Mouse (Mus musculus) neural tube, embryonic 12.5 days (tissue): ENCODE data around the gene Klra10. TPM values are rescaled to one million over a fixed set of nuclear protein-coding genes. Genes with fewer than 3 reads are reported as not detected.
"Not testable (repeated sequence)": the region's sequence is repeated elsewhere in the genome, so short reads cannot be mapped to it uniquely, and the experiment has no call there.

ENCODE experiments used
- ATAC-seq: fragments of 200-750 bp; cut with Nextera tagmentation; 2 replicates; pipeline ENCODE4 v1.8.0; 2017; ENCODE audit warnings: low read depth, mild to moderate bottlenecking, moderate TSS enrichment, moderate library complexity; ENCODE audit not compliant: low FRiP score
- H3K27ac ChIP-seq: fragments of 300-500 bp; sonication (generic); 2 replicates; pipeline ENCODE4 v1.5.1; 2016
- H3K27me3 ChIP-seq: fragments of 300-500 bp; sonication (generic); replicated peaks from 2 replicates; pipeline ENCODE4 v1.6.1; 2016; ENCODE audit warnings: mild to moderate bottlenecking
- H3K36me3 ChIP-seq: fragments of 300-500 bp; sonication (generic); 2 replicates; pipeline ENCODE4 v1.6.1; 2016; ENCODE audit warnings: mild to moderate bottlenecking
- H3K4me1 ChIP-seq: fragments of 300-500 bp; sonication (generic); 2 replicates; pipeline ENCODE4 v1.6.1; 2016
- H3K4me2 ChIP-seq: fragments of 300-500 bp; sonication (generic); replicated peaks from 2 replicates; pipeline ENCODE4 v1.6.1; 2016; ENCODE audit warnings: mild to moderate bottlenecking
- H3K4me3 ChIP-seq: fragments of 300-500 bp; sonication (generic); 2 replicates; pipeline ENCODE4 v1.5.1; 2016
- H3K9ac ChIP-seq: fragments of 300-500 bp; sonication (generic); 2 replicates; pipeline ENCODE4 v1.6.1; 2016; ENCODE audit warnings: mild to moderate bottlenecking
- H3K9me3 ChIP-seq: fragments of 300-500 bp; sonication (generic); 2 replicates; pipeline ENCODE4 v1.6.1; 2016; ENCODE audit warnings: mild to moderate bottlenecking
- WGBS: fragments of 180-500 bp; shearing (Covaris S2); methylation state at CpG from one replicate; pipeline ENCODE4 v1.1.7; 2016; 5-methylcytosine and 5-hydroxymethylcytosine counted together
- polyA plus RNA-seq: library from polyadenylated mRNA; unstranded; fragments of >200 nt; fragmentation: Nextera tagmentation; extraction: Ambion mirVana; gene quantifications from 2 replicates; pipeline ENCODE4 v1.2.1, GENCODE M21; 2016

The Klra10 gene
- polyA plus RNA-seq: not detected in 2 replicates

DNA sequence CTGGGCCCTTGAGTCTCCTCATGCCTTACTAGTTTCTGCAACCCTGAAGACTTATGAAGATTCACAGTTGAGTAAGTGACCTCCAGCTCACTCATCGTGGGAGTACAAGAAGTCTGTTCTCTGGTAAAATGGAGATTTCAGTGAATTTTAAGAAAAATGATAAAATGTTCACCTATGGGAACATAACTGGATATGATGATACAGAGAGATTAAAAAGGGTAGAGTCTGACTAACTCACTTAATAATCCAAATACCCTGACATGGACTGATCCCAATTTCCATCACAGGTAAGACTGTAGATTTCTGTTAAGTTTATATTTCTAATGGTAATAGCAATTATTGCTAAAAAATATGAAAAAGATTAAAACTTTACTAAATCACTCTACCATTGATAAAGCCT lies at the start of gene Klra10:
Klra10 (minus strand) TSS at position 101 of the 400 bp plus-strand sequence.
- not testable (repeated sequence) for H3K4me3 ChIP-seq, H3K4me1 ChIP-seq, H3K4me2 ChIP-seq, H3K27ac ChIP-seq, H3K27me3 ChIP-seq, ATAC-seq, H3K9me3 ChIP-seq, H3K9ac ChIP-seq, H3K36me3 ChIP-seq
- 78% methylated on average over 1 of the region's 1 CpGs for WGBS

DNA sequence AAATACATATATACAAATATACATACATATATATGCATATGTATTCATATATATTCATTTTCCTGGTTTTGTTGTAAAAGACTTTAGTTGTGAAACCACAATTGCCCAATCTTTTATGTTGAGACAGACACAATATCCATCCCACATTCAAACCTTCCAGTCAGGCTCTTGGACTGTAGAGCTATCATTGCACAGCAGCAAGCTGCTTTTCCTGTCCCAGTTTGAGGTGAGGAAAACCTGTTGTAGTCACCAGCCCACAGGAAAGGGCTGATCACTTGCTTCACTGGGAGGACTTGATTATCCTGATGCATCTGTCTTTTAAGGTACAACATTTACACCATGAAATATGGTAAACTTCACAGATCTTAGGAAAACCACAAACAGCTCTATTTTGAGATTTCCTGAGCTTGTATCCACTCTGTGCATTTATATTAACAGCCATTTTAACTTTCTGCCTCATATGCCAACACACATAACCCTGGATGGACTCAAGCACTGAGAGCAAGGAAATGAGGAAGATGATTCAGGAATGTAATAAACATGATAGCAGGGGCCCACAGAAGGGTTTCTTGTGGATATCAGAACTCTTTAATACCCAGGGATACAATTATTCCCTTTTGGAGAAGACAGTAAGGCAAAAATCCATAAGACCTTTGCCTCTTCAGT lies 6.4 kb upstream of the Klra10 start:
- Histone ChIP-seq H3K36me3 (no peaks in the 10 kb centered on the region), H3K27ac (no peak overlapping the region), H3K27me3 (no peaks in the 10 kb centered on the region), H3K9me3 (0 out of 2 replicates have a peak, but pooled peaks cover 8% of the 10 kb centered on the region), H3K9ac (no peak overlapping the region), H3K4me3 (no peak overlapping the region), H3K4me2 (no peak overlapping the region), H3K4me1 (no peaks in the 10 kb centered on the region)
- ATAC-seq: no peak

DNA sequence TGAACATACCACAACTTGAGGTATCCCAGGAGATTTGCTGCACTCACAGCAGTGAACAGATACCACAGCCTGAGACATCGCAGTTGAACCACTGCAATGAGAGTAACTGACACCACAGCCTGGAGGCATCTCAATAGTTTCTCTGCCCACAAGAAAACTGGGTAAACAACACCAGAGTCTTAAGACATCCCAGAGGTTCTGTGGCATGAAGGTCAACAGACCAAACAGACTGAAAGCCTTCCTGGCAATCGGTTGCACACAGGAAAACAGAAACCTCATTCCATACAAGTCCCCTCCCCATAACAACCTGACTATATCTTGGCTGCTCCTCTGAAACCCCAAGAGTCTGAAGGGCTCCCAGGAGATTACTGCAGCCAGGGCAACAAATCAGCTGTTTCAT lies 26.4 kb downstream of the Klra10 start:
- no peak for ATAC-seq
- Histone ChIP-seq H3K27ac (no peak overlapping the region), H3K36me3 (no peaks in the 10 kb centered on the region), H3K9me3 (peaks cover 13% of the 10 kb centered on the region), H3K4me3 (no peak overlapping the region), H3K4me2 (no peak overlapping the region), H3K27me3 (no peaks in the 10 kb centered on the region), H3K4me1 (no peaks in the 10 kb centered on the region), H3K9ac (no peak overlapping the region)
- 92% methylated on average over 2 of the region's 2 CpGs for WGBS

DNA sequence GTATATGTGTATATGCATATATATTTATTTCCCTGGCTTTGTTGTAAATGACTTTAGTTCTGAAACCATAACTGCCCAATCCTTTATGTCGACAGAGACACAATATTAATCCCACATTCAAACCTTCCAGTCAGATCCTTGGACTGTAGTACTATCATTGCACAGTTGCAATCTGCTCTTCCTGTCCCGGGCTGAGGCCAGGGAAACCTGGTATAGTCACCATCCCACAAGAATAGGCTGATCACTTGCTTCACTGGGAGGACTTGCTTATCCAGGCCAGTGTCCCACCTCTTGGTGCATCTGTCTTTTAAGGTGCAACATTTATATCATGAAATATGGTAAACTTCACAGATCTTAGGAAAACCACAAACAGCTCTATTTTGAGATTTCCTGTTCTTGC lies 44.2 kb downstream of the Klra10 start:
- H3K27me3 ChIP-seq: no peaks in the 10 kb centered on the region
- H3K36me3 ChIP-seq: no peaks in the 10 kb centered on the region
- no peaks in the 10 kb centered on the region for H3K4me1 ChIP-seq
- no peak for ATAC-seq
- H3K9ac ChIP-seq: no peak overlapping the region
- no peaks in the 10 kb centered on the region for H3K9me3 ChIP-seq
- H3K4me2 ChIP-seq: no peak overlapping the region
- 82% methylated on average over 2 of the region's 2 CpGs for WGBS
- H3K4me3 ChIP-seq: no peak overlapping the region
- H3K27ac ChIP-seq: no peak overlapping the region

DNA sequence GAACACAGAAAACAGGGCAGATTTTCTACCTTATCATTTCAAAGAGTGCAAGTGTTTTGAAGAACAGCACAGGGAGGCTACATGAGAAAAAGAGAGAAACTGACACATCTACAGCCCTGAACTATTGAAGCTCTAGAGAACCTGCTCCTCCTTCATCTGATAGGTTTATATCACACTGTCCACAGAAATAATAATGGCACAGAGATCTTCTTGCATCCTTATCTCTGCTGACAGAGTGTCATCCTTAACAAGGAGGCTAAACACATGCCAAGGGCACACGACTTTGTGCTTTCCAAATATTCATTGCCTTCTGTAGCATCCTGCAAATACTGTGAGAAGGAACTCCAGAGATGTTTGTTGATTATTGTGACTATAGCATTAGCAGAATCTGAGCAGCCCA lies 45.1 kb downstream of the Klra10 start:
- Histone ChIP-seq H3K4me1 (no peaks in the 10 kb centered on the region), H3K4me2 (no peak overlapping the region), H3K27me3 (no peaks in the 10 kb centered on the region), H3K4me3 (no peak overlapping the region), H3K36me3 (no peaks in the 10 kb centered on the region), H3K9ac (no peak overlapping the region), H3K27ac (no peak overlapping the region), H3K9me3 (0 out of 2 replicates have a peak, but pooled peaks cover 4% of the 10 kb centered on the region)
- no peak for ATAC-seq
- 47% methylated on average over 1 of the region's 1 CpGs for WGBS

DNA sequence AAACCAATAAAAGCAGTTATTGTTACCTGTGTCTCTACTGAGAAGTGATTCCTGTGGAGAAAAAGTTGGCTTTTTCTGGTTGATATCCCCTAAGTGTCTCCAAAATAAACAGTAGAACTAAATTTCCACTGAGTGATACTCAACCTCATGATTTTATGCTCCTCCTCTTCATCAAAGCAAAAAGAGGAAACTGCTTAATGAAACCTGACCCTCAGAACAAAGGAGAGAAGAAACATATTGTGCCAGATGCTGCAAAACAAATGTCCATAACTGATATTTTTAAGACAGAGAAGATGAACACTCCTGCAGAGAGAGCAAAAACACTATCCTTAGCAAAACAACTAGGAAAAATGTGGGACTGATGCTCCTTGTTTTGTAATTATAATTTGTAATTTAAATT lies 48.5 kb downstream of the Klra10 start, which contains the start of gene Klra7:
Klra7 (minus strand) TSS at position 101 of the 400 bp plus-strand sequence.
- H3K4me1 ChIP-seq: no peaks in the 10 kb centered on the region
- no peaks in the 10 kb centered on the region for H3K27me3 ChIP-seq
- H3K4me2 ChIP-seq: no peak within 1 kb of the TSS

More for the DNA sequence above, 48.5 kb downstream of the Klra10 start, which contains the start of gene Klra7:
- Histone ChIP-seq H3K4me3 (no peak within 1 kb of the TSS), H3K9me3 (peaks cover 9% of the 10 kb centered on the region; the same call in 1 of the 2 replicates), H3K27ac (no peak within 1 kb of the TSS), H3K36me3 (no peaks in the 10 kb centered on the region), H3K9ac (no peak within 1 kb of the TSS)
- ATAC-seq: no peak

Other genes with a start within 250 kb of the Klra10 start
- gene Klra4, start 214.7 kb downstream of the Klra10 start, polyA plus RNA-seq: not detected in 2 replicates
- gene Klra8, start 152.0 kb downstream of the Klra10 start, polyA plus RNA-seq: not detected in 2 replicates
- not detected in 2 replicates for gene Klra9, start 88.8 kb downstream of the Klra10 start, polyA plus RNA-seq
- gene Klra7, start 48.6 kb downstream of the Klra10 start, polyA plus RNA-seq: not detected in 2 replicates
- not detected in 2 replicates for gene Klra3, start 55.6 kb upstream of the Klra10 start, polyA plus RNA-seq
- not detected in 2 replicates for gene Klra1, start 104.9 kb upstream of the Klra10 start, polyA plus RNA-seq